Mouse (Mus musculus): ENCODE measurements at regions not wholly inside any gene's neighbourhood (a gene's known extent, or its start where the extent isn't known, plus 50 kb on each side); places are given as distances from the start of the nearest gene placed in this dataset.

DNA sequence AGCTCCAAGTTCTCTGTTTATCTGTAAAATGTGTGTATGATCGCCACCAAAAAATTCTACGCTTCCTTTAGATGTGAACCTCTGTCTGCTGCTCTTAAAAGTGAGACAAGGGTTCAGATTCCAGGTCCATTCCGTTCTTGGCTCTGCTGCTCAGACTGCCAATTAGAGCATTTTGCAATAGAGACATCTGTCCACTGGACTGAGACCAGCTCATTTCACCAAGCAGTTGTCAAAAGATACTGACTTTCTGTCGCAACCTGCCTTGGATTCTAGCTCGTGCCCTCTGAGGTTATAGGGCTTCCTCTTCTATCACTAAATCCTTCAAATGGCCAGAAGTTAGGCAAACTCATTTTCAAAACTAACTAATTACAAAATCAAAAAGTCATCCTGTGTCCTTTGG is 74.4 kb upstream of the G2e3 start:
- TF ChIP-seq CTCF (IDR thresholded peaks at IDR 0.05; ENCODE audit: borderline replicate concordance, extremely low read depth, insufficient read depth, insufficient read length), result no peak
- TF ChIP-seq POLR2A (IDR thresholded peaks at IDR 0.05; ENCODE audit: borderline replicate concordance, extremely low read depth, insufficient read depth, insufficient read length, poor library complexity, severe bottlenecking), result no peak

All from brain, embryonic 14.5 days (tissue).